Mouse (Mus musculus) spleen, postnatal 36 days (tissue): ENCODE results near the gene Samd7.
"Not testable (repeated sequence)": the region's sequence is repeated elsewhere in the genome, so short reads cannot be mapped to it uniquely, and the experiment has no call there.

ENCODE experiments used
- DNase-seq, 2 experiments: peaks; one replicate each; pipeline ENCODE4 v3.0.0; 2022; ENCODE audit warnings: low spot score in 2 of 2, mixed read lengths in 1 of 2

The Samd7 gene

GRCm38 (mm10) chr3:30746006-30746405 is at the start of gene Samd7:
TSS of gene Samd7 (plus strand) at chr3:30746293.
- DNase-seq: no peak

GRCm38 (mm10) chr3:30696346-30696745 is 49.7 kb upstream of the Samd7 start:
- DNase-seq: no peak

GRCm38 (mm10) chr3:30697891-30698290 is 48.2 kb upstream of the Samd7 start:
- no peak for DNase-seq

DNA sequence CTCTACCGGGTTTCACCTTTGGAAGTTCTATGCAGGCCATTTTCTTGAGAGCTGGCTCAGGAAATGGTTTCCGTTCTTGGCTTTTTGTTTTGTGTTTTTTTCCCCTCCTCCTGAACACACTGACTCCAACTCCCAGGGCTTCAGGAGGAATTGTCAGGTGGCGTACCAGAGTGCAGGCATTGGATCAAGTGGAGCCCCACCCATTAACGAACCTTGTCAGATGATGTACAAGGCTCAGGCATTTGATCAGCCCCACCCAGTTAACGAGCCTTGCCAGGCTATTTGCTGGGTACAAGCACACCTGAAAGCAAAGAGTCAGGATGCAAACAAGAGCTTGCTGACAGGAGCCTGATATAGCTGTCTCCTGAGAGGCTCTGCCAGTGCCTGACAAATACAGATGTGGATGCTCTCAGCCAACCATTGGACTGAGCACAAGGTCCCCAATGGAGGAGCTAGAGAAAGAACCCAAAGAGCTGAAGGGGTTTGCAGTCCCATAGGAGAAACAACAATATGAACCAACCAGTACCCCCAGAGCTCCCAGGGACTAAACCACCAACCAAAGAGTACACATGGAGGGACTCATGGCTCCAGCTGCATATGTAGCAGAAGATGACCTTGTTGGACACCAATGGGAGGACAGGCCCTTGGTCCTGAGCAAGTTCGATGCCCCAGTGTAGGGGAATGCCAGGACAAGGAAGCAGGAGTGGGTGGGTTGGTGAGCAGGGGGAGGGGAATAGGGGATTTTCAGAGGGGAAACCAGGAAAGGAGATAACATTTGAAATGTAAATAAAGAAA is 46.2 kb upstream of the Samd7 start, which contains the start of gene Lrrc31:
Lrrc31 (minus strand) TSS at position 133 of the 795 bp plus-strand sequence.
- DNase-seq: not testable (repeated sequence)

- no peak for DNase-seq
Measured at GRCm38 (mm10) chr3:30705977-30706376, 40.1 kb upstream of the Samd7 start.

- peak; percentile 2 to 24 for DNase-seq
Measured at GRCm38 (mm10) chr3:30706614-30707276, 39.3 kb upstream of the Samd7 start.

DNA sequence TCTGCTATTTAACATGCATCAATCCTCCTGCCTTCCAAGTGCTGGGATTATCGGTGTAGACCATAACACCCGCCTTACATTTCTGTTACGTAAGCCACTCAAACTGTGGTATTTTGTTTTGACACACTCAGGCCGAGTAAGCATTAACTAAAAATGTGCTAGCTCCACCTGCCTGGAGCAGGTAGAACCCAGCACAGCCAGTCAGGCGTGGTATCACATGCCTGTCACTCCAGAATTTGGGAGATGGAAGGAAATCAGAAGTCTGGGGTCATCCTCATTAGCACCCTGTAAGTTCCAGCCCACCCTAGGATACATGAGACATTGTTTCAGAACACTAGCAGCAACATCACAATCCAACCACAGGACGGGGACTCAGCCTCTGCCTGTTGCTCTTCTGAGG is 35.9 kb upstream of the Samd7 start:
- no peak for DNase-seq

- DNase-seq: no peak
Measured at GRCm38 (mm10) chr3:30713334-30713733, 32.8 kb upstream of the Samd7 start.

- DNase-seq: no peak
Measured at GRCm38 (mm10) chr3:30718649-30719048, 27.4 kb upstream of the Samd7 start.

DNA sequence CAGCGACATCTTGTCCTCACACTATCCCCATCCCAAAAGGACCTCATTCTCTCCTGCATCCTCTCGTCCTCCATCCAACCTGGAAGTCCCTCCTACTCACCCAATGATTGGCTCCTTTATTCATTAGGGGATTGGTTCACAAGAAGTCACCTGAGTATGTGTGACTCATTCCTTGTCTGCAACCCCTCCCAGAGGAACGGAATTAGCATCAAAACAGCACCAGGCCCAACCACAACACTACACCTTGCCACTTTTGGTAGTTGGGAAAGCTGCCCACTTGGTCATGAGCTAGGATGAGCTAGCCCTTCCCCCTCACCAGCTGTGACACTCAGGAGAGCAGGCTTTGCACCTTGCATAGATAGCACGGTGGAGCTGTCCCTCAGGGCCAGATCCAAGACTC is 24.1 kb upstream of the Samd7 start:
- no peak for DNase-seq

DNA sequence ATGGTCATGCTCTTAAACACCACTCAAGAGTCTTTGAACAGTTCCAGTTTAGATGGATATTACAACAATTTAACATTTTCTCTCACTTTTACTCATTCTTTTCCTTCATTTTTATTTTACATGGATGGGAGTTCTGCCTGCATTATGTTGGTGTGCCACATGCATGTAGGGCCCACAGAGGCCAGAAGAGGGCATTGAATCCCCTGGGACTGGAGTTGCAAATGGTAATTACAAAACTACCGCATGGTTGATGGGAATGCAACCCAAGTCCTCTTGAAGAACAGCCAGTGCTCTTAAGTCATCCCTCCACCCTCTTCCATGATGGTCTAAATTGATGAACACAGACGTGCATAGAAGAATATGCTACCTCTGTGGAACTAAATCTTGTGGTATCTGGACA is 23.6 kb upstream of the Samd7 start:
- DNase-seq: no peak

DNA sequence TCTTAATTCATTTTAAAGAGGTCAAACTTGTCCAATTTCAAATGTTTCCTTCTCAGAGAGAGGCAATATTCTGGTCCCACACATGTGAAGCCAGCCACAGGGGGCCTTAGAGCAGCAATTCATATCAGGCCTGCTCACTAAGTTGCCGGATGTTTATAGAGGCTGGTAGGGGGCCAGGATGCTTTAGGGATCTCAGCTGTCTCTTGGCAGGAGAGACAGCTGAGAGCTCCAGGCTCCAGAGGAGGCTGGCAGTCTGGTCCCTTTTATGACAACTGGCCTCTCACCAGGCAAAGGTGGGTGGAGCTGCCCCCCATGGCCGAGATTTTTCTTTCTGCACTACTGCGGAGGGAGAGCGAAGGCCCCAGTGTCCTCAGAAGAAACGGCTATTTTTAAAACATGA is 22.9 kb upstream of the Samd7 start:
- no peak for DNase-seq

GRCm38 (mm10) chr3:30724105-30724824 is 21.8 kb upstream of the Samd7 start:
- no peak for DNase-seq

GRCm38 (mm10) chr3:30724848-30725465 is 21.1 kb upstream of the Samd7 start:
- DNase-seq: no peak

GRCm38 (mm10) chr3:30725514-30725913 is 20.6 kb upstream of the Samd7 start:
- DNase-seq: no peak

GRCm38 (mm10) chr3:30727209-30727608 is 18.9 kb upstream of the Samd7 start:
- no peak for DNase-seq

DNA sequence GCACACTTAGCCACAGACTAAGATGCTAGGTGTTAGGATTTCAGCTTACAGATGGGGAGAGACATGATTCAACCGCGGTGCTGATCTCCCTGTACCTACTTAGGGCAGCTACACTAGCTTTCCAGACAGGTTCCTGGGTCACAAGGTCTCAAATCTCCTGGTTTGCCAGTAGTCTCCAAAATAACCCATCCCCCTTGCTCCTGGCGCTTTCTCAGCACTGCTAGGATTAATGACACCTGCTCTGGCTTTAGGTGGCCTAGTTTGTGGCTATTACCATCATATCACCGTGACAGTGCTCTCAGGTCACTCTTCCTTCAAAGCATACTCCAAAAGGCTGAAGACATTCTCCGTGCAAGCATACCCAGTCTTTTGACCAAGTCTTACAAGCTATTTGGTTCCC is 17.0 kb upstream of the Samd7 start:
- no peak for DNase-seq

DNA sequence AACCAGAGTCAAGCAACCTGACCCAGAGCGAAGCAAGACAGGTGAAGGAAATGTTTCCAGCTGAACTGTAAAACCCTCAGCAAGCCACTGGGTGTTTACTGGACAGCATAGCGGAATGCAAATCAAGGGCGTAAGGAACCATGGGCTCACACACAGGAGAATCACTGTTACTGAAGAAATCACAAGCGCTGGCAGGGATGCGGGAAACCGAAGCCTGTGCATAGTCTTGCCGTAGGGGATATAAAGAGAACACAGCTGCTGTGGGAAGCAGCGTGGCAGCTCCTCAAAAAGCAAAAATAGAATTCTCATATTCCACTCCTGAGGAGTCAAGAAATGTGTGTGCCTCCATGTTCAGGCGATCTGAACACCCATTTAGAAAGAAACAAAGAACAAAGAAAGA is 9.3 kb upstream of the Samd7 start:
- no peak for DNase-seq

- no peak for DNase-seq
Measured at GRCm38 (mm10) chr3:30741306-30741705, 4.8 kb upstream of the Samd7 start.

DNA sequence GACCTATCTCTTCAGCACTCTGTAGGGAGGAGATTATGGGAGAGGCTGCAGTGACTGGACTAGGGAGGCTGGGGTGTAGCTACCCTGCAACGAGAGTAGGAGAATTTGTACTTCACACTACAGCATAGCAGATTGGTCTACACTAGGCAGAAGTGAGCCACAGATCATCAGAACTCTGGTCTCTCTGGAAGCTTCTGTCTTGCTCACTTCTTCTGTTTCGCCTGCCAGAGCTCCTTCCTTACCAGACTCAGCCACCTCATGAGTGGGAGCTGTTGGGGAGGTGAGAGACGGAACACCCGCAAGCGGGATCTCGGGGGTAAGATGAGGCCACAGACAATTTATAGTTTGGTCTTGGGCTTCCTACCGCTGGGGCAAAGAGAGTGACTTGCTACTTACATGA is 3.2 kb upstream of the Samd7 start:
- no peak for DNase-seq

GRCm38 (mm10) chr3:30748316-30748715 is 2.2 kb downstream of the Samd7 start:
- no peak for DNase-seq

GRCm38 (mm10) chr3:30754696-30755095 is 8.6 kb downstream of the Samd7 start:
- DNase-seq: no peak
